Mouse (Mus musculus): ENCODE data around the gene Ccdc153.

Gene Ccdc153

DNA sequence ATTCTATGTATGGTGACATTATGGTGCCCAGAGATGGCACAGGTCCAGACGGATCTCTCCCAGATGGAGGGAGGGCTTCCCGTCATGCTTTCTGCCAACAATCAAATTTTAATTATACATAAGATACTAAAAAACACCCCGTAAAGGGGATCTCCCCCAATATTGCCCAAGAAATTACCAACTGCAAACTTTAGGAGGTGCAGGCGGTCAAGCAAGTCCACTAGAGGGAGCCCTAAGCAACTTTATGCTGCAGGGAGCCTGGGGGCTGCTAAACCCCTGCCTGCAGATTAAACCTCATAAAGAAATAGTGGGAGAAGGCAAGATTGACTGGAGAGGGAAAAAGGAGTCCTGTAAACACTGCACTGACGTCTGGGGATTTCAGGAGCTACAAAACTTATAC lies 1.0 kb upstream of the Ccdc153 start:
- peak; percentile 45 for DNase-seq (ENCODE audit: low read depth, low spot score)

DNA sequence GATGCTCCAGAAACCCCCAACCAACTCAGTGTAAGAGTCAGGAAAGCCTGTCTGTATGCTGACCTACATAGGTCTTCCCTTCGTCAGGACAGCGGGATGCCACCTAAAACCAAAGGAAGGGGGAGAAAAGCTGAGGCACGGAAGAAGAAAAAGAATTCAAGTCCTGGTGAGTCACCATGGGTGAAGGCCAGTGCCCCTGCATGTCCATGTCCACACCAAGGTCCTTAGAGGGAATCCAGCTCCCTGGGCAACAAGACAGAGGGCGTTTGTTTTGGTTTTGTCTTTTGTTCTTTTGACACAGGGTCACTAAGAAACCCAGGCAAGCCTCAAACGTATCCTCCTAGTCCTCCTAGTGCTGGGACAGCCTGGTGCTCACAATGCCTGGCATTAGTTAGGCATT lies 435 bp downstream of the Ccdc153 start:
- DNase-seq (ENCODE audit: low read depth, low spot score), result no peak

DNA sequence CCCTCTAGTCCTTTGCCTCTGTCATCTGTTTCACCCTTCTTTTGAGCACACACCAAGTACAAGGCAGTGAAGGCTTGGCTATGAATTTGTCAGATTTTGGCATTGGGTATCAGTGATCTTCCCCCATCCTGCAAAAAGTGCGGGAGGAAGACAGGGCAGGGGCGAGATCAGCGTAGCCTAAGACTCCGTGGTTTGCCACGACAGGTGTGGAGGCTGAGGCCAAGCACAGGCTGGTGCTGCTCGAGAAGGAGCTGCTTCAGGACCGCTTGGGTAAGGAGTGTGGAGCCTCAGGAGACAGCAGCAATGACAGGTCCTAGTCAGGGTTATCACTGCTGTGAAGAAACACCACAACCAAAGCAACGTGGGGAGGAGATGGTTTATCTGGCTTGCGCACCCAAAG lies 942 bp downstream of the Ccdc153 start:
- DNase-seq (ENCODE audit: low read depth, low spot score), result no peak

DNA sequence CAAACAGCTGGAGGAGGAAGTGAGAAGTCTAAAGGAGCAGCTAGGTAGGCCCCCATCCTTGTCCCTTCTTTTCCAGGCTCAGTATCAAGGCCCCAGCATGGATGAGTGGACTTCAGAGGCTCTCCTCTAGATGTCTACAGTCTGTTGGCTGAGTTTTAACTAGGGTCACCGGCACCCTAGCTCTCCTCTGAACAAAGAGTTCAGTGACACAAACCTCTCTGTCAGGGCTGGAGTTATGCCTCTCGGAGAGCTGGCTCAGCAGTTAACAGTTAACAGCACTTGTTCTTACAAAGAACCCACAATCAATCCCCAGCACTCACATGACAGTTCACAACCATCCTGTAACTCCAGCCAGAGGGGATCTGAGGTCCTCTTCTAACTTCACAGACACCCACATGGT lies 3.1 kb downstream of the Ccdc153 start:
- DNase-seq (ENCODE audit: low read depth, low spot score), result no peak

DNA sequence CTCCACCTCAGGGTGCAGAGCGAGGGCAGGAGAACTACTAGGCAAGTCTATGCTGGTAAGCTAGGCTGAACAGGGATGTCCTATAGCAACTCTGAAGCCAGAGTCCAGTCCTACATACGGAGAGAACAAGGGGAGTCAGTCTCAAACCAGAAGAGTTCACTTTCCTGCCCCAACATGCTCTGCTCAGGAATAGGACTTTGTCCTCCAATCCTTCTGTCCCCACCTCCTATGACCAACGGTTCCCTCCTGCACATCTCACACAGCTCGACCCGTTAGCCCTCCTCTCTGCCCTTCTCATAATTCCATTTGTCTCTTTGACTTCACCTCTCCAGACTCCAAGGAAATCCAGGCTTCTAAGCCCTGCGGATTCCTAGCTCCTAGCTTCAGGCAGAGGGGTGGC lies 7.4 kb downstream of the Ccdc153 start:
- DNase-seq (ENCODE audit: low read depth, low spot score), result no peak

DNA sequence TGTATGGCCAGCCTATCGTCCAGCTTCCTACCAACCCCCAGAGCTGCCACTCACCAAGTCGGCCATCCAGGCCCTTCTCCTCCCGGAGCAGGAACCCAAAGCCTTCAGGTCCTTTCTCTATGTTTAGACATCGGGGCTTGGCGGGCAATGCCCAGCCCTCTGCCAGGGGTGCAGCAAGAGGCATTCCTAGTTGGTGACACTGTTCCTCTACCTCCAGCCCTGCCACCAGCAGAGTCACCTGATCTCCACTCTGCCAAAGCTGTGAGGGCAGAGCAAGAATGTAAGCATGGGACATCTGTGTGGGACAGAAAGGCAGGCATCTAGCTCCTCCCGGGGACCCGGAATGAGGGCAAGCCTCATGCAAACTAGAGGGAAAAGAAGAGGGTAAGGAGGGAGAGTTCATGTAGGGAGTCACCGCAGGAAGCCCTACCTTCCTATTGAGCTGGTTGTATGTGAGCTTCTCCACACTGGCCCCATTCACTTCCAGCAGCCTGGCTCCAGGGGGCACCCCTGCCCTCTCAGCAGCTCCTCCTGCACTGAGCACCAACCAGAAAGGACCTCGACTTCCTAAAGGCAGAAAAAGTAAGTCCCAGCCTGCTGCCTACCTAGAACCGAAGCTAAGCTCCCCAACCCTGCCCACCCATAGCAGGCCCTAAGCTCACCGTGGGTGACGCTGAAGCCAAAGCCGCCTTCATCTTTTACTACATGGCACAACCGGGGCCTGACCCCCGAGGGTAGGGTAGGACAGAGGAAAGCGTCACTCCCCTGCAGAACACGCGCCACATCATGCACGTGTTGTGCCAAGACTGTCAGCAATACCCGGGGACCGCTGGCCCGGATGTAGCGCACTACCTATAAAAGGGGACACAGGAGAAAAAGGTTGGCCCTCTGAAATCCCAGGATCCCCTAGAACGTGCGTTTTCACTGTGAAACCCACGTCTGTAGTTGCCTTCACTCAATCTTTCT lies 9.0 kb downstream of the Ccdc153 start:
- peak; percentile 83 for DNase-seq (ENCODE audit: low read depth, low spot score)

DNA sequence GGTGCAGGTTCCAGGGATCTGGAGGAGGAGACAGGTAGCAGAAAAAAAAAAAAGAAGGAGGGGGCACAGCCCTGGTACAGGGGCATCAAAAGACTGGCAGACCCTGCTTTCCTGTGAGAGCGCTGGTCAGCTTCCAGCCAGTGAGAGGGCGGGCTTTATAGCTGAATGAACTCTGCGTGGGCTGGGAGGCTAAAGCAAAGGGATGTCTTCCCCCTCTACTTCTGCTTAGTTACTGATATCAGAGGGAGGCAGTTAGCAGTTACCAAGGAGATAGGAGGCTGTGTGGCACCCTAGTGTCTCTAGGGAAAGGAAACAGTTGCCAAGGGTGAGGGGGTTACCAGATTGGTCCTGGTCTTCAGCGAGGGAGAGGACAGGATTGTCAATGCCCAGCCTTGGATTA lies 10.0 kb downstream of the Ccdc153 start:
- DNase-seq (ENCODE audit: low read depth, low spot score), result no peak

DNA sequence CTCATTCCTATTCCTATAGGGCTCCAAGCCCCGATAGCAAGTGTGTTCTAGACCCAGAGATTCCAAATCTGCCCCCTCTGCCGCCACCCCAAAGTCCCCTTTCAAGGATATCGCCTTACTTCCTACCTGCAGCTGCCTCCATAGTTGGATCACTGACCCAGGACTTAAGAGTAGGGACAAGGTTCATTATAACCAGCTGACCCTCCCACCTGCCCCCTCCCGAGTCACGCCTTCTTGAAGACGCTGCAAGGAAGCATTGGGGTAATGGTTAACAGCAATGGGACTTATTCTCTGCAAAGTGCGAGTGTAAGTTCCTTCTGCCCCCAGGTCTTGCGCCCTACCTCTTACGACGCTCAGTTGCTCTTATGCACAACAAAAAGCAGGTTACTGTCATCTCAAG lies 10.8 kb downstream of the Ccdc153 start, which contains the start of gene Pdzd3:
Gene Pdzd3, minus strand, starts transcription at position 158 of the 400 bp plus-strand sequence.
- no peak for DNase-seq (ENCODE audit: low read depth, low spot score)

DNA sequence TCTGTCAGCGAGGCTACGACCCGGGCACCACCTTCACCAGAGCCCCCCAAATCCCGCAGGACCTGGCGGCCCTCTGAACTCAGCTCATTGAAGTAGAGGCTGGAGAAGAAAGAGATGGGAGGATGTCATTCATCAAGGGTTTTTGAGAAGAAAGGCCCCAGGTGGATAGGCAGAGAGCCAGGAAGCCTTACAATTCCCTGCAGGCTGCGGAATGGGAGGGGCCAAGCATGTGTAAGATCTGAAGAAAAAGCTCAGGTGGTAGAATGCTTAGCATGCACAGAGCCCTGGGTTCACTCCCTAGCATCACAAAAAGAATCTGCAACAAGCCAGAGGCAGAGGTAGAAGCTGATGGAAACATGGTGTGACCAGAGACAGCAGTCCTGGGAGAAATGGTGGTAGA lies 13.0 kb downstream of the Ccdc153 start:
- no peak for DNase-seq (ENCODE audit: low read depth, low spot score)

DNA sequence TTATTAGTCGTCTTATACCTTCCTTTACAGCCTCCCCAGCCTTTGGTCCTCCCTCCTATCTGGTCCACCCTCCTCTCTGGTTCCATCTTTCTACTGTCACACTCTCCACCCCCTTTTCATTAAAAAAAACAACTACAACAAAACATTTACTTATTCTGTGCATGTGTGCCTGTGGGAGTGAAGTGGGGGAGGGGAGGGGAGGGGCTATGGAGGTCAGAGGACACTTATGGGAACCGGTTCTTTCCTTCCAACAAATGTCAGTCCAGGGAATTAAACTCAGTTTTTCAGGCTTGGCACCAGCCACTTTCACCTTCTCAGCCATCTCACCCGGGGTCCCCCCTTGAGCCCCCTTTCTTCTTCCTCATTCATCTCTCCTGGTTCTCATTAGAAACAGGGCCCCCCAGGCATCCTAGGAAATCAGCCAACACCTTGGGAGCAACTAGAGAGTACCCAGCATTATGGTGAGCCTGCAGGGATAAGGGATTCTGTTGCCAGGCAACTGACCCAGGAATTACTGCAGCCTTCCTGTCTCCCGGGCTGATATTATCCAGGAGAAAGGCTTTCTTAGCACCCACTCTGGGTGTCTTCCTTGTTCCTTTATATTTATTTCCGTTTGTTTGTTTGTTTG lies 14.1 kb downstream of the Ccdc153 start:
- no peak for DNase-seq (ENCODE audit: low read depth, low spot score)

DNA sequence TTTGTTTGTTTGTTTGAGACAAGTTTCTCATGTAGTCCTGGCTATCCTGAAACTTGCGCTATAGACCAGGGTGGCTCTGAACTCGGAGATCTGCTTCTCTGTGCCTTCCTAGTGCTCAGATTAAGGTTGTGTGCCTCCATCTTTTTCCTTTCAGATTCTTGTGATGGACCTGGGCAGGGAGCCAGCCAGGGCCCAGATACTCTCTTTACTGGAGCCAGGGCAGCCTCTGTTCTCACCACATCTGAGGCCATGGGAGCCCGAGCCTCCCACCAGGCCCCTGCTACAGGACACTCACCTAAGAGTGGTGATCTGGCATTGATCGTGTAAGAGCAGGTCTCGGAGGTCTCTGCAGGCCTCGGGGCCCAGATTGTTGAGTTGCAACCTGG lies 14.7 kb downstream of the Ccdc153 start:
- DNase-seq (ENCODE audit: low read depth, low spot score), result no peak

DNA sequence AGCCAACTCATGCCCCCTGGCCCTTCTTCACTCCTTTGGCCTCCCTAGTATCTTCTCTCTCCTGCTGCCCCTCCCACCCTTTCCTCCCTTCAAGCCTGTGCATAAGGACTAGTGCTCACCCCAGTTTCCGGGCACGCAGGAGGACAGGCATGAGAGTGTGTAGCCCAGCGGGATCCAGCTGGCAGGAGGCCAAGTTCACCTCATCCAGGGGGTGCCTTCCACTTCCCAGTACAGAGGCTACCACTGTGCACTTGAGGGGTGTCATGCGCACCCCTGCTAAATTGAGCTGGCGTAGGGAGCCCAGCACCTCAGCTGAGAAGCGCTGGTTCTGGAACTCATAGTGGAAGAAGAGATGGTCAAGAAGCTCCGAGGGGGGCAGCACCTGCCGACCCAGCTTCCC lies 15.7 kb downstream of the Ccdc153 start:
- DNase-seq (ENCODE audit: low read depth, low spot score), result no peak

DNA sequence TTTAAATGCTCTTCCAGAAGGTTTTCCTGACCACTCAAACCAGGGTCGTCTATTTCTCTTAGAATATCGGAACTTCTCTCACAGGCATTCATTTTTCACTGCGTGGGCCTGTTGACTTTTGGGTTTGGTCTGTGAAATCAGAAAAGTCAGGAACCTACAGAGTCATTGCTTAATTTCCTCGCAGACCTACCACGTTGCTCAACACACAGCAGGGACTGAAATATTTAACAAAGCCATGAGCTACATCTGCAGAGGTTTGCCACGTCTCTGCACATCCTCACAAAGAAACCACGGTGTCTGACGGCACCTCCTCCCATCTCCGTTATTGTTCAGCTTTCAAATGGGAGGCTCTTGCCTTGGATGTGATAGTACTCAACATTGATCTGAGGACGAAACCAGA lies 18.5 kb downstream of the Ccdc153 start:
- no peak for DNase-seq (ENCODE audit: low read depth, low spot score)

DNA sequence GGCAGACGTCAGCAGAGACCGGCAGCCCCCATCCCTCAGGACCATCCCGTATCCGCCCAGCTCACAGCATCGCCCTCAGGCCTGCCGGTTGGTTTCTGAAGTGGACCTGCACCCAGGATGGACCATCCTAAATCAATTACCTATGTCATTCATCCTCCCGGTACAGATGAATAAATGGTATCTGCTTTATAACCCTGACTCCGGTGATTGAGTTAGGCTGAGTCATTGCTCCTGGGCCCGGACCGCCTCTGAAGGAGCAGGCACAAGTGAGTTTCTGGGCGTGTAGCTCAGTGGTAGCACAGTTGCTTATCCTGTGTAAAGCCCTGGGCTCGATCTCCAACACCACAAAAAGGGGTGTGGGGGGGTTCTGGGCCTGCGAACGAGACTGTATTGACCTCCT lies 20.9 kb downstream of the Ccdc153 start:
- no peak for DNase-seq (ENCODE audit: low read depth, low spot score)

DNA sequence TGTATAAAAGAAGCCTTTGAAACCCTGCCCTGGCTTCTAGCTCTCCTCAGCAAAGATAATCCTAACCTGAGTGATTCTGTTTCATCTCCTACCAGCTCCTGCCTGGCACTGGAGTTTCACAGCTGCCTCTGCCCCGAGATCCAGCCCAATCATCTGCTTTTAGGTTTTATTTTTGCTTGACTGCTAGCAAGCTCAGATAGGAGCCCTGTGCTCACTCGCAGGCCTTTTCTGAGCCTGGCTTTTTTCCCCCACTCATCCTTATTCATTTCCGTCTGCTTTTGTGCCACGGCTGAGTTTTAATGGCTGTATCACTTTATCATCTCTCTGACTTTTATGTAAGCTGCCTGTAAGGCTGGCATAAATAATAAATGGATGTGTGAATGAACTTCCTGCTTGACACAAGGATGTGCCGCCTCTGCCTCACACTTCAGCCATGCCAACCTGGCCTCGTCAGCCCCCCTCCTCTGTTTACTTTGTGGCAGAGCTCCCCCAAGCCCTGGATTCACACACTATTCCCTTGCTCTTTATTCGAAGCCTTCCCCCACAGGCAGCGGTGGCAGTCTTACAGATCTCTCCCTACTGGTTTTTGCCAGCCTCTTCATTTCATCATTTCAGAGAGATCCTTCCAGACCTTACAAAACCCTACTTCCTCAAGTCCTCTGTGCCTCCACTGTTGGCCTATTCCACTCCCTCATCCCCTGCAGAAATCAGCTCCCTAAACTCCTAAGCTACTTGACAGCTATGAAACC lies 26.2 kb downstream of the Ccdc153 start:
- DNase-seq (ENCODE audit: low read depth, low spot score), result no peak

DNA sequence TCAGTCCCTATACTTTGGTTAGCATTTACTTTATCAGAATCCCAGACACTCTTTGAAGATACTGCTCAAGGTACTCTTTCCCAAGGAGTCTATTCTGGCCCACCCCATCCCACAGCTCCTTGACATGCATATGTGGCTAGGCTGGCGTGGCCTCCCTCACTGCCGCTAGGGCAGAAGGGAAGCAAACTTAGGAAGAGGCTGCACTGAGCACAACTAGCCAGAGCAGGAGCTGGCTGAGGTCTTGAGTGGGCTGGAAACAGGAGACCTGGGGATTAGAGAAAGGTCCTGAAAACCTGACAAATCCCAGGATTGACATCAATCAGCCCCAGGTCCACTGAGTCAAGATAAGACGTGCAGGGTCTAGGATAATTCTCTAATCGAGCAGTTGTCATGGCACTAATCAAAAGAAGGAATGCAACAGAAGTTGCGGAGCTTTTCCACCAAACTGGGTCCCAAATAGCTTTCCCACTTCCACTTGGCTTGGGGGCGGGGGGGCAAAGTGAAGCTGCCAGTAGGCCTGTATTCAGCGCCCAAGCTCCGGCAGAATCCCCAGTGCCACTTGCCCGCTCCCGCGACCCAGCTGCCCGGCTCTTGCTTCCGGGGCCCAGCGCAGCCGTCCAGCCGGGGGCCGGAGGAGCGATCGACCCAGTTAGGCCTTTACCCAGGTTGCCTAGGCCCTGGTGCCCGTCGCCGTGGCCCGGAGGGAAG lies 27.0 kb downstream of the Ccdc153 start:
- no peak for DNase-seq (ENCODE audit: low read depth, low spot score)

DNA sequence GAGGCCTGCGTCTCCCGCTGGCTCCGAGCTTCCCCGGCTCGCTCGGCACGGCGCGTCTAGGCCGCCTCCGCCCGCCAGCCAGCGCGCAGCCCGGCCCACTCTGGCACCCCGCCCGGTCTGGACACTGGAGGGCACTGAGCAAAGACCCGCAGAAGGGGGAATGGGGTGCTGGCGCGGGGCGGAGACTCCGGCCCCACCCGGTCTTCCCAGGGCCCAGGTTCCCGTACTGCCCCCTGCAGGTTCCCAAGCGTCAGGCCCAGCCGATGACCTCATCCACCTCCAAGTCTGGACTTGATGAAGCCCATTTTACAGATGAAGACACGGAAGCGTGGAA lies 27.5 kb downstream of the Ccdc153 start:
- peak; percentile 79 for DNase-seq (ENCODE audit: low read depth, low spot score)

DNA sequence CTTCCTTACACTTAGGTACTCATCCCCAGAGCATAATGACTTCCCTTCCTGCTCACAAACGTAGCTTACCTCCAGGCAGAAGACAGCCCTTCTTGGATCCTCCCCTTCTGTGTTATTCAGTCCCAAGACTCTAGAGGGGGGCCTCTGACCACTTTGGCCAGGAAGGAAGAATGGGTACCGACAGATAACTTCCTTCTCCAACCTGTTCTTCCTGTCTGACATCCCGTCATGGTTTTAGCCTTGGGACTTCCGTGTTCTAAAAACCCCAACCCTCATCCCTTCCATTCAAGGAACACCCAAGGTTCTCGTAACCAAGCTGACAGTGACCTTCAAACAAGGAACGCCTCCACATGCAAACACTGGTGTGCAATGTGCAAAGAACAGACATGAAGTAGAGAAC lies 28.0 kb downstream of the Ccdc153 start, which contains the start of gene Nlrx1:
Gene Nlrx1, minus strand, starts transcription at position 168 of the 400 bp plus-strand sequence.
- DNase-seq (ENCODE audit: low read depth, low spot score), result no peak

DNA sequence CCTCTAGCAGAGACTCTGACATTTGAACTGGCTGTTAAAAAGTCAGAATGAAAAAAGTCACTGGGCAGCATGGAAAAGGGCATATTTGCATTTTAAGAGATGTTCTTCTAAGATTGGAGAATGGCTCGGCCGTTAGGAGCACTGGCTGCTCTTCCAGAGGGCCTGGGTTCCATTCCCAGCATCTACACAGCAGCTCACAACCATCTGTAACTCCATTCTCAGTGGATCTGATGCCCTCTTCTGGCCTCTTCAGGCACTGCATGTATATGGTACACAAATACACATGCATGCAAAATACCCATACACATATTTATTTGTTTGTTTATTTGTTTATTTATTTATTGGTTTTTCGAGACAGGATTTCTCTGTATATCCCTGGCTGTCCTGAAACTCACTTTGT lies 28.6 kb downstream of the Ccdc153 start:
- DNase-seq (ENCODE audit: low read depth, low spot score), result peak; percentile 67

DNA sequence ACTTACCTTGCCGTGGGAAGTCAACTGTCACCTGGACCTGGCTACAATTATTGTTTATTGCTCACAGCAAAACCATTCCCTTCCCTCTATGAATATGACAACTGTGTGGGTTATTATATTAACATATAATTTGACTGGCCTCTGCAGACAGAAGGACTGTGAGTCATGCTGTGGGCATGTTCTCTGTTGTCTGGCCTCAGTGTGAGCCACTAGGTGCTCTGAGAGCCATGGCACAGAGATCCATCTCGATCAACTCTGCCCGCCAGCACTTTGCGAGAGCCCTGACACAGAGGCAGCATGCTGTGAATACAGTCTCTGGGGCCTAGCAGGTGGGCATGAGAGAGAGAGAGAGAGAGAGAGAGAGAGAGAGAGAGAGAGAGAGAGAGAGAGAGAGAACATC lies 29.5 kb downstream of the Ccdc153 start:
- no peak for DNase-seq (ENCODE audit: low read depth, low spot score)

DNA sequence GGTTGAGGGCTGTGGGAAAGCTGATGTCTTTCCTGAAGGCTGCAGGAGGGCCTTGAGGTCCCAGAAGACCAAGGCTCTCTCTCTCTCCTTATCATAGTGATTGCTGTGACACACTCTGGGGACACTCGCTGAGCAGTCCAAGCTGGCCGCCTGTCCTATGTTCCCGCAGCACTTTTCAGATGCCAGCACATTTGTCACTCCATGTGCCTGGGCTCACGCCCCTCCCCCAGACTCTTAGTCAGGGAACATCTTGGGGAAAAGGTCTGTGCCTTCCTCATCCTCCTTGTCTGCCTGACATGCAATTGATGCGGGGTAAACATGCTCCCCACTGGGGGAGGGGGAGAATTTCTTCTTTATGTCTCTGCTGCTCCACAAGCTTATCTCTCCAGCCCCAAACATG lies 42.7 kb downstream of the Ccdc153 start:
- no peak for DNase-seq (ENCODE audit: low read depth, low spot score)

Data from ES-CJ7 (cell line).